Mouse (Mus musculus) urinary bladder, adult 2 months (tissue): ENCODE data around the gene Esrp2. TPM values are rescaled to one million over a fixed set of nuclear protein-coding genes. Genes with fewer than 3 reads are reported as not detected.

ENCODE experiments used
- DNase-seq: peaks from one replicate; pipeline ENCODE4 v3.0.0; 2022; ENCODE audit warnings: low spot score
- polyA plus RNA-seq: library from polyadenylated mRNA; depleted of rRNA; stranded (reverse); fragments of >200 nt; gene quantifications from 2 replicates; pipeline ENCODE4 v1.2.3, GENCODE M21; 2012

Gene Esrp2
- polyA plus RNA-seq, 1 experiment: 57.5 TPM

- no peak for DNase-seq
Observed at GRCm38 (mm10) chr8:106147868-106148565, 11.2 kb upstream of the Esrp2 start.

GRCm38 (mm10) chr8:106146014-106146413 lies 9.2 kb upstream of the Esrp2 start:
- no peak for DNase-seq

GRCm38 (mm10) chr8:106145331-106145730 lies 8.6 kb upstream of the Esrp2 start:
- DNase-seq: no peak

GRCm38 (mm10) chr8:106140769-106141168 lies 4.0 kb upstream of the Esrp2 start:
- peak; percentile 71 for DNase-seq

GRCm38 (mm10) chr8:106140191-106140590 lies 3.4 kb upstream of the Esrp2 start:
- DNase-seq: no peak

- DNase-seq: no peak
Observed at GRCm38 (mm10) chr8:106138616-106139015, 1.8 kb upstream of the Esrp2 start.

GRCm38 (mm10) chr8:106137906-106138477 lies 1.2 kb upstream of the Esrp2 start:
- DNase-seq: peak; percentile 58

GRCm38 (mm10) chr8:106137218-106137905 lies 588 bp upstream of the Esrp2 start:
- peak; percentile 45 for DNase-seq

GRCm38 (mm10) chr8:106135672-106136071 lies 1.1 kb downstream of the Esrp2 start:
- peak; percentile 40 for DNase-seq

- peak; percentile 73 for DNase-seq
Observed at GRCm38 (mm10) chr8:106134751-106135571, 1.8 kb downstream of the Esrp2 start.

- no peak for DNase-seq
Observed at GRCm38 (mm10) chr8:106133946-106134345, 2.8 kb downstream of the Esrp2 start.

GRCm38 (mm10) chr8:106133526-106133925 lies 3.2 kb downstream of the Esrp2 start:
- DNase-seq: no peak

GRCm38 (mm10) chr8:106132356-106132755 lies 4.4 kb downstream of the Esrp2 start:
- no peak for DNase-seq

- no peak for DNase-seq
Observed at GRCm38 (mm10) chr8:106131488-106132222, 5.1 kb downstream of the Esrp2 start.

GRCm38 (mm10) chr8:106131021-106131420 lies 5.8 kb downstream of the Esrp2 start:
- DNase-seq: no peak

GRCm38 (mm10) chr8:106130505-106130904 lies 6.3 kb downstream of the Esrp2 start:
- no peak for DNase-seq

GRCm38 (mm10) chr8:106129997-106130396 lies 6.8 kb downstream of the Esrp2 start:
- DNase-seq: no peak

GRCm38 (mm10) chr8:106129232-106129930 lies 7.4 kb downstream of the Esrp2 start:
- no peak for DNase-seq

GRCm38 (mm10) chr8:106127882-106128410 lies 8.8 kb downstream of the Esrp2 start:
- DNase-seq: no peak

- DNase-seq: no peak
Observed at GRCm38 (mm10) chr8:106127054-106127453, 9.7 kb downstream of the Esrp2 start.
